In the genomic region with DNA sequence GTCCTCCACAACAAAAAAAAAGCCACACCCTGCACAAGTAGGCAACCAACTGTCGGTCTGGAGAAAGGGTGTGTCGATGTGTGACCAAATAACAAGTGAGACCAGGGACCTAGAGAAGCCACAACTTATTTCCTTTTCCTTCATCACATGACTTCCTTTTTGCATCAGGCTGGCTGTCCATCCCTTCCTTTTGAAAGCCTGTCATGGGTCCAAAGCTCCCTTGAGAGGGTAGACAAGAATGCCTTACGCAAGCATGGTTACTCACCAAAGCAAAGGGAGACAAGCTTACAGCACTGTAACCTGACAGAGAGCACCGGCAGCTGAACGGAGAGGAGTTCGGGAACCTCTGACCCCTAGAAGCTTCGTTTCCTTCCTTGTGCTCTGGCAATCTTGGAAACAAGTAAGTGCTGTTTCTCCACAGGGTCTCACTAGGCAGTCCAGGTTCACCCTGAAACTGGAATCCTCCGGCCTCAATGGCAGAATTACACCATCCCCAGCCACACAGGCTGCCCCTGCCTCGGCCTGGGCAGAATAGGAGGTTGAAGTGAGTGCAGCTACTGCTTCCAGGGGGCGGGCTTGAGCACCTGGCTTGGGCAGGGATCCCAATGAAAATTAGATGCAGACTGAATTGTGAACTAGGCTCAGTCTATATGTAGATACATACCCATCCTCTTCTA, we compare ENCODE assay signal across 16 mouse cellular contexts.
DNase-seq lines count a peak whose midpoint lies in the region; ATAC-seq and TF ChIP-seq lines count a peak whose summit lies in the region.
"Had no signal": no experiment of that assay in that cellular context is flagged by ENCODE, and none has a peak within 500 bp of the region (broad histone marks: within the 10 kb centered on the region; RNA-seq: fewer than 3 reads in every experiment).

No protein-coding gene starts in this region.

- H3K4me2 ChIP-seq in forebrain, embryonic 12.5 days: no peak overlapping the region
- H3K4me2 ChIP-seq in forebrain, embryonic 11.5 days (ENCODE audit: low read depth, low read length, severe bottlenecking): no peak overlapping the region
- no peak overlapping the region for H3K4me2 ChIP-seq in hindbrain, embryonic 16.5 days (ENCODE audit: low read length)
- H3K4me2 ChIP-seq in neural tube, embryonic 12.5 days (replicated peaks): peak overlapping the region; percentile 21
- H3K4me2 ChIP-seq: liver, embryonic 15.5 days had no signal

- no peak for DNase-seq in forebrain, embryonic 11.5 days (ENCODE audit: low spot score)
- no peak for DNase-seq in embryo, embryonic 10 days (ENCODE audit: low spot score)
- DNase-seq in layer of hippocampus, adult 18-20 months (ENCODE audit: low spot score in 2 of 2): no peak
- DNase-seq: B cell, adult 2 months; cerebellum, postnatal 14 days; gastrocnemius, postnatal 14 days; heart, postnatal 14 days; right cerebral cortex, postnatal 4 days had no signal

- TF ChIP-seq POLR2A in bone marrow, adult 2 months (IDR thresholded peaks at IDR 0.05; ENCODE audit: borderline replicate concordance, control insufficient read depth, low read depth, low read length): no peak

- no peaks in the 10 kb centered on the region for H3K27me3 ChIP-seq in forebrain, embryonic 12.5 days
- H3K27me3 ChIP-seq in forebrain, embryonic 11.5 days (ENCODE audit: control insufficient read depth, insufficient read depth, low read length): no peaks in the 10 kb centered on the region
- no peaks in the 10 kb centered on the region for H3K27me3 ChIP-seq in hindbrain, embryonic 16.5 days (replicated peaks; ENCODE audit: control insufficient read depth, insufficient read depth, low read length)
- no peaks in the 10 kb centered on the region for H3K27me3 ChIP-seq in neural tube, embryonic 12.5 days (replicated peaks)
- H3K27me3 ChIP-seq: liver, embryonic 15.5 days; Patski had no signal

- no peak overlapping the region for H3K9ac ChIP-seq in forebrain, embryonic 12.5 days
- no peak overlapping the region for H3K9ac ChIP-seq in forebrain, embryonic 11.5 days (ENCODE audit: low read length)
- H3K9ac ChIP-seq in hindbrain, embryonic 16.5 days (ENCODE audit: low read depth, low read length): no peak overlapping the region
- no peak overlapping the region for H3K9ac ChIP-seq in neural tube, embryonic 12.5 days
- H3K9ac ChIP-seq: liver, embryonic 15.5 days had no signal

- peaks cover 11% of the 10 kb centered on the region for H3K4me1 ChIP-seq in forebrain, embryonic 12.5 days
- H3K4me1 ChIP-seq in forebrain, embryonic 11.5 days (replicated peaks; ENCODE audit: control insufficient read depth, insufficient read depth, low read length): no peaks in the 10 kb centered on the region
- peaks cover 2% of the 10 kb centered on the region; the same call in 1 of the 2 replicates for H3K4me1 ChIP-seq in bone marrow, adult 2 months (ENCODE audit: control insufficient read depth, insufficient read depth, low read length)
- H3K4me1 ChIP-seq in hindbrain, embryonic 16.5 days (ENCODE audit: control insufficient read depth, insufficient read depth, low read depth, low read length): peaks cover 12% of the 10 kb centered on the region
- H3K4me1 ChIP-seq in neural tube, embryonic 12.5 days: peaks cover 19% of the 10 kb centered on the region

- no peaks in the 10 kb centered on the region for H3K36me3 ChIP-seq in forebrain, embryonic 12.5 days (replicated peaks)
- H3K36me3 ChIP-seq in forebrain, embryonic 11.5 days (ENCODE audit: control insufficient read depth, insufficient read depth, low read length): no peaks in the 10 kb centered on the region
- H3K36me3 ChIP-seq in hindbrain, embryonic 16.5 days (ENCODE audit: control insufficient read depth, insufficient read depth, low read length): peaks cover 10% of the 10 kb centered on the region
- peaks cover 15% of the 10 kb centered on the region for H3K36me3 ChIP-seq in neural tube, embryonic 12.5 days

- 85% methylated on average over 10 of the region's 10 CpGs for WGBS in forebrain, embryonic 12.5 days
- WGBS in forebrain, embryonic 11.5 days: 79% methylated on average over 10 of the region's 10 CpGs
- 41% methylated on average over 10 of the region's 10 CpGs for WGBS in bone marrow, adult 2 months
- WGBS in hindbrain, embryonic 16.5 days: 65% methylated on average over 10 of the region's 10 CpGs
- 71% methylated on average over 10 of the region's 10 CpGs for WGBS in neural tube, embryonic 12.5 days

- H3K27ac ChIP-seq in forebrain, embryonic 12.5 days: peak overlapping the region; percentile 61
- H3K27ac ChIP-seq in forebrain, embryonic 11.5 days (ENCODE audit: low read depth, low read length): no peak overlapping the region
- H3K27ac ChIP-seq in bone marrow, adult 2 months (ENCODE audit: control insufficient read depth, insufficient read depth, low read depth, low read length, poor library complexity): peak overlapping the region; percentile 60
- H3K27ac ChIP-seq in hindbrain, embryonic 16.5 days (ENCODE audit: low read depth, low read length): peak overlapping the region; percentile 64
- peak overlapping the region; percentile 37; the same call in 1 of the 2 replicates for H3K27ac ChIP-seq in neural tube, embryonic 12.5 days
- H3K27ac ChIP-seq: kidney, postnatal 0 days; liver, embryonic 15.5 days had no signal

- no peak overlapping the region for H3K4me3 ChIP-seq in forebrain, embryonic 12.5 days (replicated peaks)
- H3K4me3 ChIP-seq in forebrain, embryonic 11.5 days (ENCODE audit: low read depth, low read length): no peak overlapping the region
- H3K4me3 ChIP-seq in bone marrow, adult 2 months (replicated peaks; ENCODE audit: control insufficient read depth, low read depth, low read length): peak overlapping the region; percentile 13
- H3K4me3 ChIP-seq in hindbrain, embryonic 16.5 days (ENCODE audit: low read length): no peak overlapping the region
- H3K4me3 ChIP-seq in neural tube, embryonic 12.5 days: no peak overlapping the region
- H3K4me3 ChIP-seq: liver, embryonic 15.5 days had no signal

- peak; percentile 43 for ATAC-seq in forebrain, embryonic 12.5 days (ENCODE audit: low FRiP score)
- ATAC-seq in forebrain, embryonic 11.5 days (replicated peaks; ENCODE audit: low FRiP score): no peak
- ATAC-seq in hindbrain, embryonic 16.5 days: peak; percentile 73
- peak; percentile 73 for ATAC-seq in neural tube, embryonic 12.5 days (ENCODE audit: low FRiP score, low read depth)
- no peak for ATAC-seq in inflammation-experienced regulatory T-cells, adult 6 months
- ATAC-seq: Patski had no signal

- H3K9me3 ChIP-seq in forebrain, embryonic 12.5 days: peaks cover 4% of the 10 kb centered on the region; the same call in 1 of the 2 replicates
- H3K9me3 ChIP-seq in forebrain, embryonic 11.5 days (ENCODE audit: control insufficient read depth, low read length): no peaks in the 10 kb centered on the region; the same call in 1 of the 2 replicates
- H3K9me3 ChIP-seq in hindbrain, embryonic 16.5 days (ENCODE audit: control insufficient read depth, low read length): 0 out of 2 replicates have a peak, but pooled peaks cover 2% of the 10 kb centered on the region
- peaks cover 5% of the 10 kb centered on the region; the same call in 1 of the 2 replicates for H3K9me3 ChIP-seq in neural tube, embryonic 12.5 days
- H3K9me3 ChIP-seq: liver, embryonic 15.5 days had no signal

- TF ChIP-seq CTCF in bone marrow, adult 2 months (IDR thresholded peaks at IDR 0.05; ENCODE audit: control insufficient read depth, insufficient read depth, low read length): no peak

Comparison
In these comparisons a context has a peak if more than half of its experiments do, and no peak if none do; other contexts are left out.
1. ATAC-seq: peak in forebrain, embryonic 12.5 days (single experiment), hindbrain, embryonic 16.5 days (single experiment) and neural tube, embryonic 12.5 days (single experiment); none in forebrain, embryonic 11.5 days (single experiment) and inflammation-experienced regulatory T-cells, adult 6 months (single experiment).